Mouse (Mus musculus) kidney, embryonic 15.5 days (tissue): ENCODE results near the gene Lipe. TPM values are rescaled to one million over a fixed set of nuclear protein-coding genes. Genes with fewer than 3 reads are reported as not detected.

Experiments used
- polyA plus RNA-seq: library from polyadenylated mRNA; unstranded; fragments of >200 nt; fragmentation: Nextera tagmentation; extraction: Ambion mirVana; gene quantifications from 2 replicates; pipeline ENCODE4 v1.2.1, GENCODE M21; 2015

Lipe gene
- polyA plus RNA-seq, 1 experiment from 2014 or later, result 12.2 TPM

Other genes with a start within 250 kb of the Lipe start
- 0.64 and 2.5 TPM in 2 replicates for gene Pou2f2, start 219.0 kb downstream of the Lipe start, polyA plus RNA-seq
- gene Dedd2, start 178.1 kb downstream of the Lipe start, polyA plus RNA-seq, result 10.2 and 11.7 TPM in 2 replicates
- 2.5 and 2.6 TPM in 2 replicates for gene Zfp526, start 177.3 kb downstream of the Lipe start, polyA plus RNA-seq
- 10.7 and 12.1 TPM in 2 replicates for gene Gsk3a, start 160.9 kb downstream of the Lipe start, polyA plus RNA-seq
- gene Erf, start 147.9 kb downstream of the Lipe start, polyA plus RNA-seq, result 16.9 and 17.9 TPM in 2 replicates
- gene Cic, start 131.0 kb downstream of the Lipe start, polyA plus RNA-seq, result 28.2 and 32.4 TPM in 2 replicates
- 181 and 191 TPM in 2 replicates for gene Pafah1b3, start 100.7 kb downstream of the Lipe start, polyA plus RNA-seq
- gene Prr19, start 97.3 kb downstream of the Lipe start, polyA plus RNA-seq, result 0.90 and 1.0 TPM in 2 replicates
- gene Tmem145, start 92.6 kb downstream of the Lipe start, polyA plus RNA-seq, result 0.68 and 0.87 TPM in 2 replicates
- gene Megf8, start 81.5 kb downstream of the Lipe start, polyA plus RNA-seq, result 13.3 and 16.4 TPM in 2 replicates
- 2.7 and 4.8 TPM in 2 replicates for gene Cnfn, start 29.0 kb downstream of the Lipe start, polyA plus RNA-seq
- gene Cxcl17, start 14.2 kb upstream of the Lipe start, polyA plus RNA-seq, result 0.45 and 0.84 TPM in 2 replicates
- 3.9 and 11.4 TPM in 2 replicates for gene Ceacam1, start 78.9 kb upstream of the Lipe start, polyA plus RNA-seq
- 0.09 TPM in 2 replicates for gene Ceacam2, start 141.1 kb upstream of the Lipe start, polyA plus RNA-seq
- gene Erich4, start 217.2 kb upstream of the Lipe start, polyA plus RNA-seq, result 3.1 and 3.5 TPM in 2 replicates
- 50.0 and 56.1 TPM in 2 replicates for gene Dmac2, start 220.7 kb upstream of the Lipe start, polyA plus RNA-seq
- gene B3gnt8, start 227.9 kb upstream of the Lipe start, polyA plus RNA-seq, result 10.4 and 13.6 TPM in 2 replicates